Mouse (Mus musculus): ENCODE data around the gene Ccr7. TPM values are rescaled to one million over a fixed set of nuclear protein-coding genes. Genes with fewer than 3 reads are reported as not detected.

Gene Ccr7
- polyA plus RNA-seq, 1 experiment from 2014 or later = 1.5 TPM

GRCm38 (mm10) chr11:99126482-99127253 lies 28.2 kb downstream of the Ccr7 start:
- peaks cover 28% of the 10 kb centered on the region for H3K4me1 ChIP-seq (ENCODE audit: control insufficient read depth, insufficient read depth, low read length)
- no peaks in the 10 kb centered on the region for H3K36me3 ChIP-seq (ENCODE audit: control insufficient read depth, insufficient read depth)
- H3K9me3 ChIP-seq (replicated peaks; ENCODE audit: control insufficient read depth, low read length) = 0 out of 2 replicates have a peak, but pooled peaks cover 2% of the 10 kb centered on the region
- 0 out of 2 replicates have a peak overlapping the region, but pooled peaks have one; percentile 4 for H3K4me2 ChIP-seq (ENCODE audit: low read depth, low read length)
- H3K27me3 ChIP-seq (ENCODE audit: control insufficient read depth, insufficient read depth, low read length) = no peaks in the 10 kb centered on the region
- peak overlapping the region; percentile 76 for H3K27ac ChIP-seq (ENCODE audit: low read length)
- H3K4me3 ChIP-seq (ENCODE audit: low read length) = no peak overlapping the region
- WGBS = 10% methylated on average over 5 of the region's 5 CpGs
- peak; percentile 74 for ATAC-seq (replicated peaks; ENCODE audit: extremely low read depth, insufficient read depth, low FRiP score)
- peak overlapping the region; percentile 58 for H3K9ac ChIP-seq (ENCODE audit: low read length)

GRCm38 (mm10) chr11:99124635-99125029 lies 30.2 kb downstream of the Ccr7 start:
- no peak overlapping the region for H3K4me3 ChIP-seq (ENCODE audit: low read length)
- no peak overlapping the region for H3K9ac ChIP-seq (ENCODE audit: low read length)
- no peak overlapping the region for H3K27ac ChIP-seq (ENCODE audit: low read length)
- no peaks in the 10 kb centered on the region for H3K27me3 ChIP-seq (ENCODE audit: control insufficient read depth, insufficient read depth, low read length)
- no peak overlapping the region for H3K4me2 ChIP-seq (ENCODE audit: low read depth, low read length)
- H3K9me3 ChIP-seq (replicated peaks; ENCODE audit: control insufficient read depth, low read length) = 0 out of 2 replicates have a peak, but pooled peaks cover 2% of the 10 kb centered on the region
- no peak for ATAC-seq (replicated peaks; ENCODE audit: extremely low read depth, insufficient read depth, low FRiP score)
- H3K4me1 ChIP-seq (ENCODE audit: control insufficient read depth, insufficient read depth, low read length) = peaks cover 32% of the 10 kb centered on the region
- no peaks in the 10 kb centered on the region for H3K36me3 ChIP-seq (ENCODE audit: control insufficient read depth, insufficient read depth)
- WGBS = 57% methylated on average over 10 of the region's 10 CpGs

GRCm38 (mm10) chr11:99123977-99124634 lies 30.8 kb downstream of the Ccr7 start:
- peaks cover 32% of the 10 kb centered on the region for H3K4me1 ChIP-seq (ENCODE audit: control insufficient read depth, insufficient read depth, low read length)
- no peak overlapping the region for H3K4me2 ChIP-seq (ENCODE audit: low read depth, low read length)
- H3K9ac ChIP-seq (ENCODE audit: low read length) = no peak overlapping the region
- no peak overlapping the region for H3K27ac ChIP-seq (ENCODE audit: low read length)
- ATAC-seq (replicated peaks; ENCODE audit: extremely low read depth, insufficient read depth, low FRiP score) = no peak
- no peaks in the 10 kb centered on the region for H3K27me3 ChIP-seq (ENCODE audit: control insufficient read depth, insufficient read depth, low read length)
- no peak overlapping the region for H3K4me3 ChIP-seq (ENCODE audit: low read length)
- no peaks in the 10 kb centered on the region for H3K36me3 ChIP-seq (ENCODE audit: control insufficient read depth, insufficient read depth)
- H3K9me3 ChIP-seq (replicated peaks; ENCODE audit: control insufficient read depth, low read length) = 0 out of 2 replicates have a peak, but pooled peaks cover 2% of the 10 kb centered on the region
- WGBS = 33% methylated on average over 15 of the region's 15 CpGs

GRCm38 (mm10) chr11:99122703-99123102 lies 32.2 kb downstream of the Ccr7 start:
- ATAC-seq (replicated peaks; ENCODE audit: extremely low read depth, insufficient read depth, low FRiP score) = no peak
- H3K4me2 ChIP-seq (ENCODE audit: low read depth, low read length) = no peak overlapping the region
- no peak overlapping the region for H3K27ac ChIP-seq (ENCODE audit: low read length)
- no peaks in the 10 kb centered on the region for H3K27me3 ChIP-seq (ENCODE audit: control insufficient read depth, insufficient read depth, low read length)
- no peak overlapping the region for H3K9ac ChIP-seq (ENCODE audit: low read length)
- peaks cover 29% of the 10 kb centered on the region for H3K4me1 ChIP-seq (ENCODE audit: control insufficient read depth, insufficient read depth, low read length)
- H3K9me3 ChIP-seq (replicated peaks; ENCODE audit: control insufficient read depth, low read length) = peaks cover 5% of the 10 kb centered on the region; the same call in 1 of the 2 replicates
- H3K36me3 ChIP-seq (ENCODE audit: control insufficient read depth, insufficient read depth) = no peaks in the 10 kb centered on the region
- no peak overlapping the region for H3K4me3 ChIP-seq (ENCODE audit: low read length)
- WGBS = 79% methylated on average over 3 of the region's 3 CpGs

GRCm38 (mm10) chr11:99121218-99121631 lies 33.7 kb downstream of the Ccr7 start:
- no peak for ATAC-seq (replicated peaks; ENCODE audit: extremely low read depth, insufficient read depth, low FRiP score)
- no peaks in the 10 kb centered on the region for H3K27me3 ChIP-seq (ENCODE audit: control insufficient read depth, insufficient read depth, low read length)
- H3K4me1 ChIP-seq (ENCODE audit: control insufficient read depth, insufficient read depth, low read length) = peaks cover 15% of the 10 kb centered on the region
- no peak overlapping the region for H3K4me3 ChIP-seq (ENCODE audit: low read length)
- H3K9me3 ChIP-seq (replicated peaks; ENCODE audit: control insufficient read depth, low read length) = peaks cover 5% of the 10 kb centered on the region; the same call in 1 of the 2 replicates
- H3K4me2 ChIP-seq (ENCODE audit: low read depth, low read length) = no peak overlapping the region
- no peak overlapping the region for H3K9ac ChIP-seq (ENCODE audit: low read length)
- no peaks in the 10 kb centered on the region for H3K36me3 ChIP-seq (ENCODE audit: control insufficient read depth, insufficient read depth)
- H3K27ac ChIP-seq (ENCODE audit: low read length) = peak overlapping the region; percentile 80
- WGBS = 64% methylated on average over 14 of the region's 14 CpGs

GRCm38 (mm10) chr11:99120524-99121217 lies 34.2 kb downstream of the Ccr7 start:
- ATAC-seq (replicated peaks; ENCODE audit: extremely low read depth, insufficient read depth, low FRiP score) = no peak; the same call in 1 of the 2 replicates
- Histone ChIP-seq H3K27ac (ENCODE audit: low read length) (peak overlapping the region; percentile 80), H3K4me3 (ENCODE audit: low read length) (no peak overlapping the region), H3K36me3 (ENCODE audit: control insufficient read depth, insufficient read depth) (no peaks in the 10 kb centered on the region), H3K9ac (ENCODE audit: low read length) (0 out of 2 replicates have a peak overlapping the region, but pooled peaks have one; percentile 45), H3K9me3 (replicated peaks; ENCODE audit: control insufficient read depth, low read length) (peaks cover 5% of the 10 kb centered on the region; the same call in 1 of the 2 replicates), H3K4me2 (ENCODE audit: low read depth, low read length) (no peak overlapping the region), H3K4me1 (ENCODE audit: control insufficient read depth, insufficient read depth, low read length) (peaks cover 11% of the 10 kb centered on the region), H3K27me3 (ENCODE audit: control insufficient read depth, insufficient read depth, low read length) (no peaks in the 10 kb centered on the region)
- WGBS = 55% methylated on average over 20 of the region's 20 CpGs

- ATAC-seq (replicated peaks; ENCODE audit: extremely low read depth, insufficient read depth, low FRiP score) = no peak
- Histone ChIP-seq H3K27me3 (ENCODE audit: control insufficient read depth, insufficient read depth, low read length) (no peaks in the 10 kb centered on the region), H3K36me3 (ENCODE audit: control insufficient read depth, insufficient read depth) (no peaks in the 10 kb centered on the region), H3K4me1 (ENCODE audit: control insufficient read depth, insufficient read depth, low read length) (peaks cover 6% of the 10 kb centered on the region; the same call in 1 of the 2 replicates), H3K27ac (ENCODE audit: low read length) (no peak overlapping the region), H3K9me3 (replicated peaks; ENCODE audit: control insufficient read depth, low read length) (peaks cover 5% of the 10 kb centered on the region; the same call in 1 of the 2 replicates), H3K4me3 (ENCODE audit: low read length) (no peak overlapping the region), H3K4me2 (ENCODE audit: low read depth, low read length) (no peak overlapping the region), H3K9ac (ENCODE audit: low read length) (no peak overlapping the region)
- WGBS = 84% methylated on average over 7 of the region's 7 CpGs
Observed at GRCm38 (mm10) chr11:99118963-99119362, 35.9 kb downstream of the Ccr7 start.

- ATAC-seq (replicated peaks; ENCODE audit: extremely low read depth, insufficient read depth, low FRiP score) = no peak
- H3K9ac ChIP-seq (ENCODE audit: low read length) = no peak overlapping the region
- WGBS = 97% methylated on average over 1 of the region's 1 CpGs
Observed at GRCm38 (mm10) chr11:99118420-99118819, 36.5 kb downstream of the Ccr7 start.

More at GRCm38 (mm10) chr11:99118420-99118819, 36.5 kb downstream of the Ccr7 start:
- peaks cover 6% of the 10 kb centered on the region; the same call in 1 of the 2 replicates for H3K4me1 ChIP-seq (ENCODE audit: control insufficient read depth, insufficient read depth, low read length)
- no peaks in the 10 kb centered on the region for H3K36me3 ChIP-seq (ENCODE audit: control insufficient read depth, insufficient read depth)
- no peak overlapping the region for H3K27ac ChIP-seq (ENCODE audit: low read length)
- no peaks in the 10 kb centered on the region for H3K27me3 ChIP-seq (ENCODE audit: control insufficient read depth, insufficient read depth, low read length)
- H3K9me3 ChIP-seq (replicated peaks; ENCODE audit: control insufficient read depth, low read length) = peaks cover 3% of the 10 kb centered on the region; the same call in 1 of the 2 replicates
- H3K4me2 ChIP-seq (ENCODE audit: low read depth, low read length) = no peak overlapping the region
- H3K4me3 ChIP-seq (ENCODE audit: low read length) = no peak overlapping the region

Data from heart, embryonic 16.5 days (tissue).